Mouse (Mus musculus): ENCODE data around the gene Lepr.
"Not testable (repeated sequence)": the region's sequence is repeated elsewhere in the genome, so short reads cannot be mapped to it uniquely, and the experiment has no call there.

The Lepr gene

GRCm38 (mm10) chr4:101715805-101716204 is 1.4 kb upstream of the Lepr start:
- no peak for DNase-seq (ENCODE audit: low spot score in 2 of 2)

GRCm38 (mm10) chr4:101718991-101719580 is 1.9 kb downstream of the Lepr start:
- DNase-seq (ENCODE audit: low spot score in 2 of 2): no peak

- DNase-seq (ENCODE audit: low spot score in 2 of 2): no peak
These were observed 4.5 kb downstream of the Lepr start for GRCm38 (mm10) chr4:101721705-101722104.

- no peak for DNase-seq (ENCODE audit: low spot score in 2 of 2)
These were observed 24.8 kb downstream of the Lepr start for GRCm38 (mm10) chr4:101741973-101742372.

GRCm38 (mm10) chr4:101745534-101745933 is 28.3 kb downstream of the Lepr start:
- DNase-seq (ENCODE audit: low spot score in 2 of 2): no peak

- no peak for DNase-seq (ENCODE audit: low spot score in 2 of 2)
These were observed 43.3 kb downstream of the Lepr start for GRCm38 (mm10) chr4:101760490-101760889.

- DNase-seq (ENCODE audit: low spot score in 2 of 2): not testable (repeated sequence)
These were observed 126.7 kb downstream of the Lepr start, which contains the start of gene B020004J07Rik for GRCm38 (mm10) chr4:101843923-101844322. Gene B020004J07Rik (minus strand): TSS chr4:101844023.

- no peak for DNase-seq (ENCODE audit: low spot score in 2 of 2)
These were observed 133.7 kb downstream of the Lepr start for GRCm38 (mm10) chr4:101850908-101851307.

GRCm38 (mm10) chr4:101860873-101861272 is 143.7 kb downstream of the Lepr start:
- no peak for DNase-seq (ENCODE audit: low spot score in 2 of 2)

- no peak for DNase-seq (ENCODE audit: low spot score in 2 of 2)
These were observed 145.1 kb downstream of the Lepr start for GRCm38 (mm10) chr4:101862289-101862688.

Measured in urinary bladder, adult 18-20 months (tissue).